Comparison of ENCODE assay signal across 8 mouse cellular contexts in genomic region chr9:44134851-44135730, GRCm38 (mm10). TPM values are rescaled to one million over a fixed set of nuclear protein-coding genes. Genes with fewer than 3 reads are reported as not detected.
DNase-seq lines count a peak whose midpoint lies in the region; ATAC-seq lines count a peak whose summit lies in the region.

No protein-coding gene starts in this region.

- peak; percentile 75 for DNase-seq in urinary bladder, adult 2 months (ENCODE audit: low spot score)
- DNase-seq in urinary bladder, postnatal 25 days (ENCODE audit: low spot score), result no peak
- peak; percentile 54 for DNase-seq in embryonic facial prominence, embryonic 10.5 days (ENCODE audit: low spot score)
- peak; percentile 73 to 81 for DNase-seq in lung, postnatal 4 days
- peak; percentile 38 to 53 for DNase-seq in thymus, adult 18-20 months
- DNase-seq in right cerebral cortex, postnatal 36 days (ENCODE audit: low spot score in 2 of 2), result no peak

- H3K27ac ChIP-seq in embryonic facial prominence, embryonic 10.5 days (replicated peaks), result peak overlapping the region; percentile 65
- H3K27ac ChIP-seq in heart, embryonic 14.5 days (replicated peaks in 1 of 2; ENCODE audit: control insufficient read depth in 1 of 2, insufficient read depth in 1 of 2, low read depth in 2 of 2, low read length in 2 of 2), result peak overlapping the region; percentile 92 to 99
- H3K27ac ChIP-seq in kidney, embryonic 16.5 days (ENCODE audit: low read length), result peak overlapping the region; percentile 90

- peak overlapping the region; percentile 90 for H3K9ac ChIP-seq in heart, embryonic 14.5 days (ENCODE audit: low read length)
- peak overlapping the region; percentile 76 for H3K9ac ChIP-seq in kidney, embryonic 16.5 days (replicated peaks; ENCODE audit: low read length)

- ATAC-seq in heart, embryonic 14.5 days (ENCODE audit: insufficient number of reproducible peaks, insufficient read depth, low FRiP score, low read depth), result peak; percentile 3; the same call in 1 of the 2 replicates
- ATAC-seq in kidney, embryonic 16.5 days (ENCODE audit: low FRiP score, low TSS enrichment), result 0 out of 2 replicates have a peak, but pooled peaks have one; percentile 6

- peaks cover 18% of the 10 kb centered on the region for H3K36me3 ChIP-seq in embryonic facial prominence, embryonic 10.5 days (replicated peaks)
- H3K36me3 ChIP-seq in heart, embryonic 14.5 days (ENCODE audit: control insufficient read depth, insufficient read depth, low read length), result peaks cover 40% of the 10 kb centered on the region
- 0 out of 2 replicates have a peak, but pooled peaks cover 3% of the 10 kb centered on the region for H3K36me3 ChIP-seq in kidney, embryonic 16.5 days (ENCODE audit: insufficient read depth, low read length)

- H3K9me3 ChIP-seq in embryonic facial prominence, embryonic 10.5 days, result no peaks in the 10 kb centered on the region
- no peaks in the 10 kb centered on the region for H3K9me3 ChIP-seq in heart, embryonic 14.5 days (ENCODE audit: control insufficient read depth, low read length)
- no peaks in the 10 kb centered on the region for H3K9me3 ChIP-seq in kidney, embryonic 16.5 days (ENCODE audit: low read length)

- WGBS in embryonic facial prominence, embryonic 10.5 days, result 2% methylated on average over 49 of the region's 49 CpGs
- under 1% methylated on average over 46 of the region's 49 CpGs for WGBS in heart, embryonic 14.5 days
- 2% methylated on average over 48 of the region's 49 CpGs for WGBS in kidney, embryonic 16.5 days

- H3K4me1 ChIP-seq in embryonic facial prominence, embryonic 10.5 days, result peaks cover 66% of the 10 kb centered on the region
- peaks cover 34 to 59% of the 10 kb centered on the region in 2 experiments for H3K4me1 ChIP-seq in heart, embryonic 14.5 days (ENCODE audit: control insufficient read depth in 2 of 2, insufficient read depth in 2 of 2, low read length in 2 of 2)
- peaks cover 58% of the 10 kb centered on the region for H3K4me1 ChIP-seq in kidney, embryonic 16.5 days (ENCODE audit: insufficient read depth, low read length)

- peak overlapping the region; percentile 88 for H3K4me2 ChIP-seq in heart, embryonic 14.5 days (ENCODE audit: low read length)
- H3K4me2 ChIP-seq in kidney, embryonic 16.5 days (replicated peaks; ENCODE audit: low read depth, low read length), result peak overlapping the region; percentile 88

- H3K4me3 ChIP-seq in embryonic facial prominence, embryonic 10.5 days, result peak overlapping the region; percentile 70
- peak overlapping the region; percentile 73 to 90 for H3K4me3 ChIP-seq in heart, embryonic 14.5 days (ENCODE audit: control insufficient read depth in 1 of 2, insufficient read depth in 1 of 2, low read depth in 1 of 2, low read length in 2 of 2)
- H3K4me3 ChIP-seq in kidney, embryonic 16.5 days (ENCODE audit: low read length), result peak overlapping the region; percentile 60

- peaks cover 68% of the 10 kb centered on the region for H3K27me3 ChIP-seq in embryonic facial prominence, embryonic 10.5 days (replicated peaks; ENCODE audit: low read depth, poor library complexity, severe bottlenecking)
- H3K27me3 ChIP-seq in heart, embryonic 14.5 days (ENCODE audit: control insufficient read depth, insufficient read depth, low read length), result no peaks in the 10 kb centered on the region
- H3K27me3 ChIP-seq in kidney, embryonic 16.5 days (ENCODE audit: insufficient read depth, low read length), result peaks cover 4% of the 10 kb centered on the region; the same call in 1 of the 2 replicates

RNA-seq across cellular contexts. Expression of gene Mcam, which starts 0.8 kb away (rescaled TPM):
- polyA plus RNA-seq in urinary bladder, adult 2 months (2012; rRNA removed), result 182 and 219 TPM in 2 replicates
- 11.2 and 12.3 TPM in 2 replicates for polyA plus RNA-seq in embryonic facial prominence, embryonic 10.5 days (2016; fragmentation: Nextera tagmentation; extraction: Ambion mirVana)
- 129 and 130 TPM in 2 replicates for polyA plus RNA-seq in heart, embryonic 14.5 days (2014; fragmentation: Nextera tagmentation; extraction: Ambion mirVana)
- 54.3 and 60.3 TPM in 2 replicates for polyA plus RNA-seq in kidney, embryonic 16.5 days (2015; fragmentation: Nextera tagmentation; extraction: Ambion mirVana)

RNA-seq across cellular contexts. Expression of gene Rnf26, which starts 21.8 kb away (rescaled TPM):
- polyA plus RNA-seq in urinary bladder, adult 2 months (2012; rRNA removed), result 14.5 and 20.5 TPM in 2 replicates
- 80.1 and 80.9 TPM in 2 replicates for polyA plus RNA-seq in embryonic facial prominence, embryonic 10.5 days (2016; fragmentation: Nextera tagmentation; extraction: Ambion mirVana)
- polyA plus RNA-seq in heart, embryonic 14.5 days (2014; fragmentation: Nextera tagmentation; extraction: Ambion mirVana), result 30.4 and 32.9 TPM in 2 replicates
- 75.0 and 87.0 TPM in 2 replicates for polyA plus RNA-seq in kidney, embryonic 16.5 days (2015; fragmentation: Nextera tagmentation; extraction: Ambion mirVana)

RNA-seq across cellular contexts. Expression of gene Gm49380, which starts 21.8 kb away (rescaled TPM):
- polyA plus RNA-seq in urinary bladder, adult 2 months (2012; rRNA removed), result 0.27 and 0.36 TPM in 2 replicates
- polyA plus RNA-seq in embryonic facial prominence, embryonic 10.5 days (2016; fragmentation: Nextera tagmentation; extraction: Ambion mirVana), result 0.31 and 0.49 TPM in 2 replicates
- polyA plus RNA-seq in heart, embryonic 14.5 days (2014; fragmentation: Nextera tagmentation; extraction: Ambion mirVana), result 0.07 and 0.08 TPM in 2 replicates
- polyA plus RNA-seq in kidney, embryonic 16.5 days (2015; fragmentation: Nextera tagmentation; extraction: Ambion mirVana), result 0.22 and 0.25 TPM in 2 replicates

RNA-seq across cellular contexts. Expression of gene C1qtnf5, which starts 28.0 kb away (rescaled TPM):
- polyA plus RNA-seq in urinary bladder, adult 2 months (2012; rRNA removed), result 27.2 and 31.4 TPM in 2 replicates
- polyA plus RNA-seq in embryonic facial prominence, embryonic 10.5 days (2016; fragmentation: Nextera tagmentation; extraction: Ambion mirVana), result 0.27 and 0.75 TPM in 2 replicates
- polyA plus RNA-seq in heart, embryonic 14.5 days (2014; fragmentation: Nextera tagmentation; extraction: Ambion mirVana), result 2.3 and 2.7 TPM in 2 replicates
- 4.7 and 5.7 TPM in 2 replicates for polyA plus RNA-seq in kidney, embryonic 16.5 days (2015; fragmentation: Nextera tagmentation; extraction: Ambion mirVana)

RNA-seq across cellular contexts. Expression of gene Mfrp, which starts 33.6 kb away (rescaled TPM):
- 0.13 and 0.21 TPM in 2 replicates for polyA plus RNA-seq in urinary bladder, adult 2 months (2012; rRNA removed)
- polyA plus RNA-seq in embryonic facial prominence, embryonic 10.5 days (2016; fragmentation: Nextera tagmentation; extraction: Ambion mirVana), result 0.09 and 0.12 TPM in 2 replicates
- not detected in 2 replicates for polyA plus RNA-seq in heart, embryonic 14.5 days (2014; fragmentation: Nextera tagmentation; extraction: Ambion mirVana)
- 0.10 and 0.25 TPM in 2 replicates for polyA plus RNA-seq in kidney, embryonic 16.5 days (2015; fragmentation: Nextera tagmentation; extraction: Ambion mirVana)

Comparison
In these comparisons a context has a peak if more than half of its experiments do, and no peak if none do; other contexts are left out.
1. DNase-seq: peak in urinary bladder, adult 2 months (single experiment), embryonic facial prominence, embryonic 10.5 days (single experiment), lung, postnatal 4 days (2 of 2) and thymus, adult 18-20 months (2 of 2); none in urinary bladder, postnatal 25 days (single experiment) and right cerebral cortex, postnatal 36 days (0 of 2).
2. Peak in every context shown above with its lines, with median percentiles within 50 percentile points of each other: H3K27ac ChIP-seq and H3K4me3 ChIP-seq.